Mouse (Mus musculus) neural tube, embryonic 13.5 days (tissue): ENCODE results near the gene Prpf4b. TPM values are rescaled to one million over a fixed set of nuclear protein-coding genes. Genes with fewer than 3 reads are reported as not detected.

Experiments used
- polyA plus RNA-seq: library from polyadenylated mRNA; unstranded; fragments of >200 nt; fragmentation: Nextera tagmentation; extraction: Ambion mirVana; gene quantifications from 2 replicates; pipeline ENCODE4 v1.2.1, GENCODE M21; 2015

The Prpf4b gene
- polyA plus RNA-seq, 1 experiment from 2014 or later: 59.9 TPM

Other genes starting within 250 kb of the Prpf4b start
- 5.5 and 7.7 TPM in 2 replicates for gene Pxdc1, start 221.8 kb upstream of the Prpf4b start, polyA plus RNA-seq
- not detected in 2 replicates for gene Fam50b, start 140.5 kb upstream of the Prpf4b start, polyA plus RNA-seq
- 0.61 and 0.75 TPM in 2 replicates for gene Fam217a, start 49.0 kb downstream of the Prpf4b start, polyA plus RNA-seq
- gene 4933417A18Rik, start 49.1 kb downstream of the Prpf4b start, polyA plus RNA-seq: not detected in 2 replicates
- 0.29 and 0.37 TPM in 2 replicates for gene Eci3, start 88.5 kb downstream of the Prpf4b start, polyA plus RNA-seq
- 120 and 127 TPM in 2 replicates for gene Eci2, start 151.8 kb downstream of the Prpf4b start, polyA plus RNA-seq